Mouse (Mus musculus) gastrocnemius, adult 2 months (tissue): ENCODE measurements around the gene Pik3r6. TPM values are rescaled to one million over a fixed set of nuclear protein-coding genes. Genes with fewer than 3 reads are reported as not detected.

Experiments used
- DNase-seq: peaks from one replicate; pipeline ENCODE4 v3.0.0; 2022
- H3K27ac ChIP-seq: fragments of 200-600 bp; 2 replicates; pipeline ENCODE4 v1.8.1; 2022; ENCODE audit warnings: mild to moderate bottlenecking
- H3K4me3 ChIP-seq: fragments of 200-600 bp; 2 replicates; pipeline ENCODE4 v1.8.1; 2022; ENCODE audit warnings: mild to moderate bottlenecking, moderate library complexity
- CTCF ChIP-seq: fragments of 200-600 bp; IDR thresholded peaks from 2 replicates; pipeline ENCODE4 v1.8.1; 2022; ENCODE audit warnings: antibody characterized with exemption, mild to moderate bottlenecking, moderate library complexity
- intact Hi-C: fragments of 180-260 bp; cut with DNase I; formaldehyde crosslinking; loops from one replicate; pipeline ENCODE4 v1.15.1; 2025
- long read RNA-seq, 2 experiments: library from polyadenylated mRNA; stranded (forward); transcript quantifications; one replicate each; pipeline ENCODE4 v2.0.0; 2021
- total RNA-seq, 2 experiments: library from RNA; stranded (reverse); gene quantifications; 2 replicates each; pipeline ENCODE4 v1.2.3; 2021

Pik3r6 gene
- total RNA-seq: 1 to 10 TPM in 1 of 2 experiments, under 1 TPM in 1; 0.94 to 1.8 TPM
- long read RNA-seq, experiment 1, partial matches to known transcripts: 1 of 2 reads
- long read RNA-seq, experiment 1, other reads (novel, unspliced or antisense): 1 of 2 reads
- long read RNA-seq, experiment 2: 0 reads

GRCm38 (mm10) chr11:68502902-68503629 lies at the start of gene Pik3r6:
Gene Pik3r6, plus strand, starts transcription at chr11:68503019.
- DNase-seq: peak; percentile 25
- intact Hi-C loops: no loop called here
- H3K4me3 ChIP-seq: peak within 1 kb of the TSS; percentile 70
- H3K27ac ChIP-seq: peak within 1 kb of the TSS; percentile 78
- no peak for TF ChIP-seq CTCF

GRCm38 (mm10) chr11:68453301-68453700 lies 49.5 kb upstream of the Pik3r6 start:
- TF ChIP-seq CTCF: no peak
- intact Hi-C loops: no loop called here
- Histone ChIP-seq H3K4me3 (no peak overlapping the region), H3K27ac (no peak overlapping the region)
- no peak for DNase-seq

- TF ChIP-seq CTCF: no peak
- intact Hi-C loops: no loop called here
- DNase-seq: no peak
- Histone ChIP-seq H3K27ac (no peak overlapping the region), H3K4me3 (no peak overlapping the region)
Observed at GRCm38 (mm10) chr11:68458086-68458485, 44.7 kb upstream of the Pik3r6 start.

GRCm38 (mm10) chr11:68459021-68459420 lies 43.8 kb upstream of the Pik3r6 start:
- intact Hi-C loops: no loop called here
- DNase-seq: no peak
- no peak overlapping the region for H3K4me3 ChIP-seq
- H3K27ac ChIP-seq: no peak overlapping the region
- no peak for TF ChIP-seq CTCF

- TF ChIP-seq CTCF: no peak
- intact Hi-C loops: no loop called here
- H3K27ac ChIP-seq: no peak overlapping the region
- no peak overlapping the region for H3K4me3 ChIP-seq
- no peak for DNase-seq
Observed at GRCm38 (mm10) chr11:68459486-68459885, 43.3 kb upstream of the Pik3r6 start.

- Histone ChIP-seq H3K4me3 (no peak overlapping the region), H3K27ac (no peak overlapping the region)
- no peak for DNase-seq
- intact Hi-C loops: no loop called here
- no peak for TF ChIP-seq CTCF
Observed at GRCm38 (mm10) chr11:68462716-68463115, 40.1 kb upstream of the Pik3r6 start.

- H3K4me3 ChIP-seq: no peak overlapping the region
- DNase-seq: no peak
- H3K27ac ChIP-seq: no peak overlapping the region
- intact Hi-C loops: no loop called here
- no peak for TF ChIP-seq CTCF
Observed at GRCm38 (mm10) chr11:68464260-68464659, 38.6 kb upstream of the Pik3r6 start.

GRCm38 (mm10) chr11:68465090-68465489 lies 37.7 kb upstream of the Pik3r6 start:
- no peak overlapping the region for H3K27ac ChIP-seq
- DNase-seq: no peak
- no peak for TF ChIP-seq CTCF
- intact Hi-C loops: no loop called here
- H3K4me3 ChIP-seq: no peak overlapping the region

GRCm38 (mm10) chr11:68467441-68467840 lies 35.4 kb upstream of the Pik3r6 start:
- Histone ChIP-seq H3K27ac (no peak overlapping the region), H3K4me3 (no peak overlapping the region)
- intact Hi-C loops: no loop called here
- no peak for TF ChIP-seq CTCF
- DNase-seq: no peak

GRCm38 (mm10) chr11:68467962-68468612 lies 34.7 kb upstream of the Pik3r6 start:
- intact Hi-C loops: no loop called here

GRCm38 (mm10) chr11:68468886-68469285 lies 33.9 kb upstream of the Pik3r6 start:
- H3K4me3 ChIP-seq: no peak overlapping the region
- TF ChIP-seq CTCF: no peak
- no peak overlapping the region for H3K27ac ChIP-seq
- intact Hi-C loops: no loop called here
- no peak for DNase-seq

More at GRCm38 (mm10) chr11:68467962-68468612, 34.7 kb upstream of the Pik3r6 start:
- DNase-seq: no peak
- Histone ChIP-seq H3K4me3 (no peak overlapping the region), H3K27ac (no peak overlapping the region)
- no peak for TF ChIP-seq CTCF

- intact Hi-C loops: no loop called here
- DNase-seq: no peak
Observed at GRCm38 (mm10) chr11:68472162-68472849, 30.5 kb upstream of the Pik3r6 start.

GRCm38 (mm10) chr11:68474600-68474999 lies 28.2 kb upstream of the Pik3r6 start:
- intact Hi-C loops: no loop called here
- no peak for TF ChIP-seq CTCF
- no peak overlapping the region for H3K27ac ChIP-seq
- DNase-seq: no peak
- no peak overlapping the region for H3K4me3 ChIP-seq

More at GRCm38 (mm10) chr11:68472162-68472849, 30.5 kb upstream of the Pik3r6 start:
- Histone ChIP-seq H3K4me3 (no peak overlapping the region), H3K27ac (no peak overlapping the region)
- TF ChIP-seq CTCF: no peak
